Mouse (Mus musculus) midbrain, embryonic 15.5 days (tissue): ENCODE results near the gene Pnp. TPM values are rescaled to one million over a fixed set of nuclear protein-coding genes. Genes with fewer than 3 reads are reported as not detected.
"Not testable (repeated sequence)": the region's sequence is repeated elsewhere in the genome, so short reads cannot be mapped to it uniquely, and the experiment has no call there.

Experiments used
- ATAC-seq: fragments of 200-750 bp; cut with Nextera tagmentation; replicated peaks from 2 replicates; pipeline ENCODE4 v1.8.0; 2017; ENCODE audit warnings: moderate TSS enrichment
- H3K27ac ChIP-seq: fragments of 300-500 bp; sonication (generic); 2 replicates; pipeline ENCODE4 v1.5.1; 2015; ENCODE audit warnings: mild to moderate bottlenecking, inconsistent platforms
- H3K27me3 ChIP-seq: fragments of 300-500 bp; sonication (generic); replicated peaks from 2 replicates; pipeline ENCODE4 v1.6.1; 2015; ENCODE audit warnings: inconsistent platforms
- H3K36me3 ChIP-seq: fragments of 300-500 bp; sonication (generic); replicated peaks from 2 replicates; pipeline ENCODE4 v1.6.1; 2015; ENCODE audit warnings: inconsistent platforms
- H3K4me1 ChIP-seq: fragments of 300-500 bp; sonication (generic); 2 replicates; pipeline ENCODE4 v1.6.1; 2015; ENCODE audit warnings: inconsistent platforms
- H3K4me2 ChIP-seq: fragments of 300-500 bp; sonication (generic); 2 replicates; pipeline ENCODE4 v1.6.1; 2015; ENCODE audit warnings: inconsistent platforms, mild to moderate bottlenecking, moderate library complexity
- H3K4me3 ChIP-seq: fragments of 300-500 bp; sonication (generic); 2 replicates; pipeline ENCODE4 v1.5.1; 2015; ENCODE audit warnings: mild to moderate bottlenecking, inconsistent platforms
- H3K9ac ChIP-seq: fragments of 300-500 bp; sonication (generic); 2 replicates; pipeline ENCODE4 v1.6.1; 2015; ENCODE audit warnings: mild to moderate bottlenecking, inconsistent platforms
- H3K9me3 ChIP-seq: fragments of 300-500 bp; sonication (generic); 2 replicates; pipeline ENCODE4 v1.6.1; 2016; ENCODE audit warnings: inconsistent platforms
- WGBS: fragments of 180-500 bp; shearing (Covaris S2); methylation state at CpG from one replicate; pipeline ENCODE4 v1.1.7; 2015; ENCODE audit warnings: mixed read lengths; 5-methylcytosine and 5-hydroxymethylcytosine counted together
- polyA plus RNA-seq: library from polyadenylated mRNA; unstranded; fragments of >200 nt; fragmentation: Nextera tagmentation; extraction: Ambion mirVana; gene quantifications from 2 replicates; pipeline ENCODE4 v1.2.1, GENCODE M21; 2015

Gene Pnp
- polyA plus RNA-seq, 1 experiment from 2014 or later: 20.3 TPM

DNA sequence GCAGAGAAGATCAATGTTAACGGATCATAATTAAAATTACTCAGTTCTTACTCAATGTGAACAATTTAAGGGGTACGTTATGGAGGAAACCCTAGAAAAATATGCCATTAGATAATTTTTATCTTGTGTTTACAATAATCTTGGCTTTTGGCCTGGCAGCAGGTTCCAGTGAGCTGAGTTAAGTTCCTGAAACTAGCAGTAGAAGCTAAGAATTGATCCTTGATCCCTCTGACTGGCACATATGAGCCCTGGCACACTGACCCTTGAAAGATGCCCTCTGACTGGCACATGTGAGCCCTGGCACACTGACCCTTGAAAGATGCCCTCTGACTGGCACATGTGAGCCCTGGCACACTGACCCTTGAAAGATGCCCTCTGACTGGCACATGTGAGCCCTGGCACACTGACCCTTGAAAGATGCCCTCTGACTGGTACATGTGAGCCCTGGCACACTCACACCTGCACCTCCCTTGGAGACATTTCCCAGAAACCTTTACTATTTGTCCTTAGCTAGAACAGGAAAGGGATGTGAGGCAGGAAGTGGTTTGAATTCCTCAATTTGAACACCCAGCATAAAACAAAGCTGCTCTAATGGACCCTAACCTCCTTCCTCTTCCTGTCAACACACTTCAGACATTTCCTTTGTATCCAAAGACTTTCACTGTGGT, 67.3 kb downstream of the Pnp start:
- H3K27me3 ChIP-seq: no peaks in the 10 kb centered on the region
- 83% methylated on average over 2 of the region's 2 CpGs for WGBS
- no peaks in the 10 kb centered on the region for H3K4me1 ChIP-seq
- no peaks in the 10 kb centered on the region for H3K36me3 ChIP-seq
- no peak for ATAC-seq
- no peak overlapping the region for H3K4me2 ChIP-seq
- no peaks in the 10 kb centered on the region for H3K9me3 ChIP-seq
- H3K27ac ChIP-seq: no peak overlapping the region
- no peak overlapping the region for H3K9ac ChIP-seq
- no peak overlapping the region for H3K4me3 ChIP-seq

DNA sequence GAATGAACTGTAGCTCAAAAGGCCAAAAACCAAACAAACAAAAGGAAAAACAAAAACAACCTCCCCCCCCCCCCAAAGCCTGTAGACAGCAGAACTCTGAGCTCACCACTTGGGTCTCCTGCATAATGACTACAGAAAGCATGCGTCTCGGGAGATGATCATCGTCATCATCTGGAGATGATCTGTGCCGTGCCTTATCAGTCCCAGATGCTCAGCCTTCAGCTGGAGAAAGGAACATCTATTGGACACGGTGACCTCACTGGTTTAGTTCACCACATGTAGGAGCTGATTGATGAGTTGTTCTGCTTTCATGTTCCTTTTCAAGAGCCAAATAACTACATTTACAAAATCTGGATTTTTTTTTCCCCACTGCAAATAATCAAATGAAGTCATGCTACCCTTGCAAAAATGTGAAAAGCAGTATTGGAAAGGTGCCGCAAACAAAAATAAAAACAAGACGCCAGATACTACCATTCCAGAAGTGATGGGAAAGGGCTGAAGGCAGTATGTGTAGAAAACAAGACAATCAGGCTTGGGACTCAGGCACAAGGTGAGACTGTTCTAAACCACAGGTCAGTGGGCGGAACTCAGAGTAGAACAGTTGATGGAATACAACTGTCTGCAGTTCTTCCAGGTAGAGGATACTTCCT, 76.4 kb downstream of the Pnp start, which contains the start of gene Rnase10:
TSS of gene Rnase10 (plus strand) at position 600 of the 650 bp plus-strand sequence.
- H3K9me3 ChIP-seq: no peaks in the 10 kb centered on the region
- H3K27me3 ChIP-seq: no peaks in the 10 kb centered on the region
- no peak for ATAC-seq
- H3K4me1 ChIP-seq: no peaks in the 10 kb centered on the region
- H3K36me3 ChIP-seq: no peaks in the 10 kb centered on the region
- no peak within 1 kb of the TSS for H3K27ac ChIP-seq
- WGBS: 90% methylated on average over 8 of the region's 8 CpGs
- no peak within 1 kb of the TSS for H3K4me3 ChIP-seq
- H3K9ac ChIP-seq: no peak within 1 kb of the TSS
- H3K4me2 ChIP-seq: no peak within 1 kb of the TSS

DNA sequence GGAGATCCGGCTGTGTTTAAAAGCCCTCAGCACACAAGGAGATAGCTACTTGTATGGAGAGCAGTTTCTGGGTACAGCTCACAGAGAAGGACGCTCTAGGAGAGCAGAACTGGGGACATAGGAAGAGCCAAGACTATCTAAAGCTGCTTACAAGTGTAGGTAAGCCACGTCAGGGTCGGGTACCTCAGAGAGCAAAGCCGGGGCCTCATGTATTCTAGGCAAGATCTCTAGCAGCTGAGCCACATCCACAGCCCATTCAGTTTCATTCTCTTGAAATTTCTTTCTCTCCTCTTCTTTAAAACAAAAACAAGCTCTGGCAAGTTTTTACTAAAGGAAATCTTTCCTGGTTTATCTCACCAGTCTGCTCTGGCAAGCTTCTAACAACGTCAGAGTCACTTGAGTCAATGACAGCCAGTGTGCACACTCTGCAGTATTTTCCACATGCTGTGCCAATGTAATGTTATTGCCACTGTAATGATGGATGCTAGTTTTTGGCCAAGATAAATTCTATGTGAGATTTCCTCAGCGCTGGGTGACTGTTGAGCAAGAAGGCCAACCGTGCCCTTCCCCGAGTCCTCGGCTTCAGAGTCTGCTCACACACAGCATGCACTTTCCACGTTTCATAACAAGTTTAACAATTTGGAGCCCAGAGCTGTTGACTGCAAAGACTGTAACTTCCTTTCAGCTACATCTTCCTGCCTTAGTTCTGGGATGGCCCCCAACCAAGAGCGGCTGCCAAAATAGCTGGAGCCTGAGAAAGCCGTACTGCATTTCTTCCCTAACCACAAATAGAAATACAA, 77.2 kb downstream of the Pnp start:
- Histone ChIP-seq H3K36me3 (no peaks in the 10 kb centered on the region), H3K9me3 (no peaks in the 10 kb centered on the region), H3K4me2 (no peak overlapping the region), H3K4me1 (no peaks in the 10 kb centered on the region), H3K27me3 (no peaks in the 10 kb centered on the region), H3K9ac (no peak overlapping the region), H3K4me3 (no peak overlapping the region), H3K27ac (no peak overlapping the region)
- no peak for ATAC-seq
- 78% methylated on average over 13 of the region's 13 CpGs for WGBS

DNA sequence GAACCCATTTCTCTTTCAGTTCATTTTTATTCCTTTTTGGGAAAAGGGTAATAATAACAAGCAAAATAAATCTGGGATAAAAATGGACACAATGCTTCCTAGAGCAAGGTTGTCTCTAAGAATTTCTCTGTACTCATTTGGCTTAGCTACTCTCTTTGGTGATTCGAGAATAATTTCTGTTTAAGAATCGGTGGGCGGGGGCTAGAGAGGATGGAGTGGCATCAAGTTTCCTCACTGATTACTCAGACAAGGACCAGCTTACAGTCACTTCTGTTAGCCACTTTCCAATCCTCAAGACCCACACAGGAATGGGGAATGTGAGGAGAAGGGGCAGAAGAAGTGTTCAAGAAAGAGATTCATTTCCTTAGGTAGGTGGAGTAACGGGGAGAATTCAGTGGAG, 77.9 kb downstream of the Pnp start:
- H3K4me3 ChIP-seq: no peak overlapping the region
- H3K4me2 ChIP-seq: no peak overlapping the region
- WGBS: 86% methylated on average over 4 of the region's 4 CpGs
- H3K27ac ChIP-seq: no peak overlapping the region
- no peak overlapping the region for H3K9ac ChIP-seq
- H3K27me3 ChIP-seq: no peaks in the 10 kb centered on the region
- H3K4me1 ChIP-seq: no peaks in the 10 kb centered on the region
- ATAC-seq: no peak
- H3K36me3 ChIP-seq: no peaks in the 10 kb centered on the region
- H3K9me3 ChIP-seq: no peaks in the 10 kb centered on the region

DNA sequence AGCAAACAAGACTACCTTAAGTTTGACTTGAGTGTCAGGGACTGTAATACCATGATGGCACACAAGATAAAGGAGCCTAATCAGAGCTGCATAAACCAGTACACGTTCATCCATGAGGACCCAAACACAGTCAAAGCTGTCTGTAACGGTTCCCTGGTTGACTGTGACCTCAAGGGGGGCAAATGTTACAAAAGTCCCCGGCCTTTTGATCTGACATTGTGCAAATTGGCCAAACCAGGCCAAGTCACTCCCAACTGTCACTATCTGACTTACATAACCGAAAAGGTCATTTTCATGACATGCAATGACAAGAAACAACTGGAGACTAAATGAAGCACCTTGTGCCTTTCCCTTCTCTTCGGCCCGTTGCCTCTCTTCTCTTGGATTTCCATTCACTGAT, 78.7 kb downstream of the Pnp start:
- no peak for ATAC-seq
- H3K4me3 ChIP-seq: no peak overlapping the region
- 84% methylated on average over 6 of the region's 6 CpGs for WGBS
- no peaks in the 10 kb centered on the region for H3K4me1 ChIP-seq
- H3K4me2 ChIP-seq: no peak overlapping the region
- no peaks in the 10 kb centered on the region for H3K27me3 ChIP-seq
- no peaks in the 10 kb centered on the region for H3K9me3 ChIP-seq
- H3K36me3 ChIP-seq: no peaks in the 10 kb centered on the region
- no peak overlapping the region for H3K27ac ChIP-seq
- no peak overlapping the region for H3K9ac ChIP-seq

DNA sequence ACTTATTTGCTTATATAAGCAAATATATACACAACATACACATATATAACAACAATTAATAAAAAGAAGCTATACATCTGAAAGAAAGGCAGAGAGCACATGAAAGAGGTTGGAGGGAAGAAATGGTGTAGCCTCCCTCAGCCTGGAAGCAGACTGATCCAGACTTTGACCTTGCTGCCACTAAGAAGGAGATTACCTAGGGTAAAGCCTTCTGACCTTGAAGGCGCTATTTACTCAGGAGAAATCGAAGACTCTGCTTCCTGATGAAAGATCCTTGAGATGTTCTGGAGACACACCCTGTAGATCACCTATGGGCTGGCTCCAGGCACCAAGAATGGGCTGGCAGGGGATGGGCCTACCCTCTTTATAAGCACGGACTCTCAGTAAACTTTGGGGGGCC, 83.8 kb downstream of the Pnp start:
- not testable (repeated sequence) for H3K4me1 ChIP-seq, H3K27ac ChIP-seq, H3K4me3 ChIP-seq, H3K9me3 ChIP-seq, H3K36me3 ChIP-seq, H3K4me2 ChIP-seq, H3K27me3 ChIP-seq, H3K9ac ChIP-seq, ATAC-seq
- WGBS: 95% methylated on average over 3 of the region's 3 CpGs

Other genes starting within 250 kb of the Pnp start
- not detected in 2 replicates for gene Olfr747, start 237.9 kb upstream of the Pnp start, polyA plus RNA-seq
- not detected in 2 replicates for gene Olfr748, start 223.7 kb upstream of the Pnp start, polyA plus RNA-seq
- not detected in 2 replicates for gene Olfr749, start 186.0 kb upstream of the Pnp start, polyA plus RNA-seq
- gene Ttc5, start 145.6 kb upstream of the Pnp start, polyA plus RNA-seq: 137 and 142 TPM in 2 replicates
- gene Ccnb1ip1, start 123.3 kb upstream of the Pnp start, polyA plus RNA-seq: not detected in 2 replicates
- 42.8 and 43.7 TPM in 2 replicates for gene Parp2, start 123.2 kb upstream of the Pnp start, polyA plus RNA-seq
- 2.0 and 2.6 TPM in 2 replicates for gene Tep1, start 60.5 kb upstream of the Pnp start, polyA plus RNA-seq
- gene Klhl33, start 33.6 kb upstream of the Pnp start, polyA plus RNA-seq: 1.8 and 2.1 TPM in 2 replicates
- 104 and 116 TPM in 2 replicates for gene Osgep, start 6.2 kb upstream of the Pnp start, polyA plus RNA-seq
- 190 and 191 TPM in 2 replicates for gene Apex1, start 6.1 kb upstream of the Pnp start, polyA plus RNA-seq
- gene Pip4p1, start 226 bp upstream of the Pnp start, polyA plus RNA-seq: 101 and 111 TPM in 2 replicates
- not detected in 2 replicates for gene Gm49342, start 13.4 kb downstream of the Pnp start, polyA plus RNA-seq
- 0.45 and 0.57 TPM in 2 replicates for gene Pnp2, start 24.9 kb downstream of the Pnp start, polyA plus RNA-seq
- 0.11 TPM in 1 of 2 replicates, not detected in the other for gene Rnase10, start 76.7 kb downstream of the Pnp start, polyA plus RNA-seq
- not detected in 2 replicates for gene Rnase9, start 110.8 kb downstream of the Pnp start, polyA plus RNA-seq
- not detected in 2 replicates for gene Rnase11, start 119.1 kb downstream of the Pnp start, polyA plus RNA-seq
- not detected in 2 replicates for gene Rnase12, start 126.6 kb downstream of the Pnp start, polyA plus RNA-seq
- gene Olfr750, start 143.4 kb downstream of the Pnp start, polyA plus RNA-seq: 0.08 and 0.09 TPM in 2 replicates
- 13.9 and 15.6 TPM in 2 replicates for gene Rnase4, start 160.0 kb downstream of the Pnp start, polyA plus RNA-seq
- gene Ang, start 160.1 kb downstream of the Pnp start, polyA plus RNA-seq: 4.5 and 4.8 TPM in 2 replicates
- gene Eddm3b, start 183.3 kb downstream of the Pnp start, polyA plus RNA-seq: not detected in 2 replicates
- gene Rnase6, start 192.8 kb downstream of the Pnp start, polyA plus RNA-seq: 1.1 and 1.3 TPM in 2 replicates
- 0.34 TPM in 1 of 2 replicates, not detected in the other for gene Rnase1, start 215.7 kb downstream of the Pnp start, polyA plus RNA-seq
- gene Rnase2b, start 231.2 kb downstream of the Pnp start, polyA plus RNA-seq: not detected in 2 replicates